Comparison of ENCODE assay signal across 18 mouse cellular contexts in genomic region chr7:87734511-87734910, GRCm38 (mm10).
"Had no signal": no experiment of that assay in that cellular context is flagged by ENCODE, and none has a peak within 500 bp of the region (broad histone marks: within the 10 kb centered on the region; RNA-seq: fewer than 3 reads in every experiment).

No protein-coding gene starts in this region.

- H3K27ac ChIP-seq: limb, embryonic 12.5 days; limb, embryonic 15.5 days; macrophage; midbrain, embryonic 12.5 days; midbrain, embryonic 15.5 days; neural tube, embryonic 13.5 days; stomach, embryonic 15.5 days had no signal

- H3K9me3 ChIP-seq: limb, embryonic 12.5 days; limb, embryonic 15.5 days; midbrain, embryonic 12.5 days; midbrain, embryonic 15.5 days; neural tube, embryonic 13.5 days; stomach, embryonic 15.5 days had no signal

- H3K4me2 ChIP-seq: limb, embryonic 12.5 days; limb, embryonic 15.5 days; lung, embryonic 14.5 days; midbrain, embryonic 12.5 days; midbrain, embryonic 15.5 days; neural tube, embryonic 13.5 days; stomach, embryonic 15.5 days had no signal

- H3K27me3 ChIP-seq: limb, embryonic 12.5 days; limb, embryonic 15.5 days; midbrain, embryonic 12.5 days; midbrain, embryonic 15.5 days; neural tube, embryonic 13.5 days; stomach, embryonic 15.5 days had no signal

- H3K36me3 ChIP-seq: limb, embryonic 12.5 days; limb, embryonic 15.5 days; midbrain, embryonic 12.5 days; midbrain, embryonic 15.5 days; neural tube, embryonic 13.5 days; stomach, embryonic 15.5 days had no signal

- ATAC-seq: lung, postnatal 0 days; midbrain, embryonic 15.5 days had no signal

- H3K9ac ChIP-seq: limb, embryonic 12.5 days; limb, embryonic 15.5 days; lung, embryonic 14.5 days; midbrain, embryonic 12.5 days; midbrain, embryonic 15.5 days; neural tube, embryonic 13.5 days; stomach, embryonic 15.5 days had no signal

- H3K4me3 ChIP-seq: limb, embryonic 12.5 days; limb, embryonic 15.5 days; midbrain, embryonic 12.5 days; midbrain, embryonic 15.5 days; neural tube, embryonic 13.5 days; stomach, embryonic 15.5 days had no signal

- H3K4me1 ChIP-seq: limb, embryonic 12.5 days; limb, embryonic 15.5 days; midbrain, embryonic 12.5 days; midbrain, embryonic 15.5 days; neural tube, embryonic 13.5 days; stomach, embryonic 15.5 days had no signal

- DNase-seq: kidney, adult 11 months; kidney, adult 8-10 months; kidney, postnatal 14 days; kidney, postnatal 4 days; left cerebral cortex, postnatal 4 days; lung, embryonic 14.5 days; retina, postnatal 1 day; right cerebral cortex, postnatal 25 days; spleen, adult 18-20 months; thymus, postnatal 36 days had no signal
